ENCODE assay signal across 9 mouse cellular contexts in the genomic region with DNA sequence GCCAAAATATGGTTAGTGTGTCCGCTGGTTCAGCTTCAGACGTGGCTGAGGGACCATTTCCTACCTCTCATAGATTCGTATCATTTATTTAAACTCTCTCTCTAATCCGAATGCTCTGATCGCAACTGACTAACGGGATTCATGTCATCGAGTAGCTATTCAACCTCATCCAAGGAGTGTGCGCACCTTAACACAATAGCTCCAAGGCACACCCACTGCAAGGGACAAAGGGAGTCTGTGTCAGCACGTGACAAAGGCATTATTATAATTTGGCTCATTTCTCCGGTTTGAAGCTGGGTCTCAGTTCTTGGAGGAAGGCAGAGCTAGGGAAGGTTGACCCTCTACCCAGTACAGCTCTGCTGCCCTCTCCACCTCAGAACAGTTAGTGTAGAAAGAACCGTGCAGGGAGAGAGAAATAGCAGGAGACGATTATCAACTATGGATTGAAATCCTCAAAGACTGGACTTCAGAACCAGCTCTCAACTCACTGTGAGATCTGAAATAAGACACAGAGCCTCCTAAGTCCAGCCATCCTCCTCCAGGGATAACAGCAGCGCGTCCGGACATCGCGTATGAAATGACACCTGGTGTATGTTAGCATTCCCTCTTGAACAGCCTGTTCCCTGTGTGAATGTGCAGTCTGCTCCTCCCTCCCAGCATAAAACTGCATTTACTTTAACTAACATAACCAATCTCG.
DNase-seq lines count a peak whose midpoint lies in the region; ATAC-seq and TF ChIP-seq lines count a peak whose summit lies in the region.
"Had no signal": no experiment of that assay in that cellular context is flagged by ENCODE, and none has a peak within 500 bp of the region (broad histone marks: within the 10 kb centered on the region; RNA-seq: fewer than 3 reads in every experiment).

No protein-coding gene starts in this region.

- no peaks in the 10 kb centered on the region for H3K36me3 ChIP-seq in lung, postnatal 0 days (ENCODE audit: insufficient read depth, low read length)
- H3K36me3 ChIP-seq in hindbrain, embryonic 15.5 days = no peaks in the 10 kb centered on the region
- no peaks in the 10 kb centered on the region for H3K36me3 ChIP-seq in neural tube, embryonic 14.5 days (ENCODE audit: control insufficient read depth, insufficient read depth, low read length)
- H3K36me3 ChIP-seq: limb, embryonic 12.5 days had no signal

- peak; percentile 38; the same call in 1 of the 2 replicates for ATAC-seq in cerebellum, adult (ENCODE audit: insufficient number of reproducible peaks, low FRiP score, low TSS enrichment)
- ATAC-seq in lung, postnatal 0 days = peak; percentile 8; the same call in 1 of the 2 replicates
- ATAC-seq in hindbrain, embryonic 15.5 days (ENCODE audit: low FRiP score, low read depth) = peak; percentile 74
- ATAC-seq in neural tube, embryonic 14.5 days (ENCODE audit: low read depth) = peak; percentile 79

- no peak for DNase-seq in cerebellum, postnatal 25 days
- DNase-seq in lung, postnatal 0 days (ENCODE audit: low spot score) = no peak
- no peak for DNase-seq in lung, postnatal 36 days
- no peak for DNase-seq in liver
- no peak for DNase-seq in kidney, postnatal 14 days

- H3K27me3 ChIP-seq in lung, postnatal 0 days (replicated peaks; ENCODE audit: insufficient read depth, low read length) = no peaks in the 10 kb centered on the region
- H3K27me3 ChIP-seq in hindbrain, embryonic 15.5 days = no peaks in the 10 kb centered on the region
- no peaks in the 10 kb centered on the region for H3K27me3 ChIP-seq in neural tube, embryonic 14.5 days (ENCODE audit: control insufficient read depth, insufficient read depth, low read length)
- H3K27me3 ChIP-seq: limb, embryonic 12.5 days had no signal

- H3K27ac ChIP-seq in lung, postnatal 0 days (ENCODE audit: low read length) = no peak overlapping the region
- no peak overlapping the region for H3K27ac ChIP-seq in hindbrain, embryonic 15.5 days (replicated peaks)
- no peak overlapping the region for H3K27ac ChIP-seq in neural tube, embryonic 14.5 days (ENCODE audit: low read depth, low read length)
- H3K27ac ChIP-seq: limb, embryonic 12.5 days had no signal

- TF ChIP-seq EP300 in lung, postnatal 0 days (IDR thresholded peaks at IDR 0.05) = no peak

- no peaks in the 10 kb centered on the region for H3K9me3 ChIP-seq in lung, postnatal 0 days (ENCODE audit: low read length)
- H3K9me3 ChIP-seq in hindbrain, embryonic 15.5 days = no peaks in the 10 kb centered on the region
- no peaks in the 10 kb centered on the region for H3K9me3 ChIP-seq in neural tube, embryonic 14.5 days (ENCODE audit: control insufficient read depth, low read length)
- H3K9me3 ChIP-seq: limb, embryonic 12.5 days had no signal

- no peak for TF ChIP-seq CTCF in lung, postnatal 0 days (IDR thresholded peaks at IDR 0.05)

- H3K4me2 ChIP-seq in lung, postnatal 0 days (replicated peaks; ENCODE audit: low read depth, low read length) = 0 out of 2 replicates have a peak overlapping the region, but pooled peaks have one; percentile 1
- peak overlapping the region; percentile 36 for H3K4me2 ChIP-seq in hindbrain, embryonic 15.5 days
- no peak overlapping the region for H3K4me2 ChIP-seq in neural tube, embryonic 14.5 days (ENCODE audit: low read depth, low read length)
- H3K4me2 ChIP-seq: limb, embryonic 12.5 days had no signal

- 75% methylated on average over 18 of the region's 18 CpGs for WGBS in lung, postnatal 0 days
- WGBS in hindbrain, embryonic 15.5 days = 65% methylated on average over 18 of the region's 18 CpGs
- 77% methylated on average over 18 of the region's 18 CpGs for WGBS in neural tube, embryonic 14.5 days

- no peak overlapping the region for H3K9ac ChIP-seq in lung, postnatal 0 days (replicated peaks; ENCODE audit: low read depth)
- H3K9ac ChIP-seq in hindbrain, embryonic 15.5 days = no peak overlapping the region
- H3K9ac ChIP-seq in neural tube, embryonic 14.5 days (replicated peaks; ENCODE audit: low read depth, low read length) = no peak overlapping the region
- H3K9ac ChIP-seq: limb, embryonic 12.5 days had no signal

- H3K4me1 ChIP-seq in lung, postnatal 0 days (ENCODE audit: insufficient read depth, low read depth, low read length) = no peaks in the 10 kb centered on the region
- 0 out of 2 replicates have a peak, but pooled peaks cover 6% of the 10 kb centered on the region for H3K4me1 ChIP-seq in hindbrain, embryonic 15.5 days (replicated peaks)
- no peaks in the 10 kb centered on the region for H3K4me1 ChIP-seq in neural tube, embryonic 14.5 days (ENCODE audit: control insufficient read depth, insufficient read depth, low read length)
- H3K4me1 ChIP-seq: limb, embryonic 12.5 days had no signal

- no peak overlapping the region for H3K4me3 ChIP-seq in lung, postnatal 0 days (ENCODE audit: low read depth, low read length)
- H3K4me3 ChIP-seq in hindbrain, embryonic 15.5 days = no peak overlapping the region
- H3K4me3 ChIP-seq in neural tube, embryonic 14.5 days (ENCODE audit: low read depth, low read length) = no peak overlapping the region
- H3K4me3 ChIP-seq: limb, embryonic 12.5 days had no signal

Comparison
In these comparisons a context has a peak if more than half of its experiments do, and no peak if none do; other contexts are left out.
1. ATAC-seq: peak in every context shown above with its lines; median percentile 79 in neural tube, embryonic 14.5 days; 74 in hindbrain, embryonic 15.5 days; 38 in cerebellum, adult; 8 in lung, postnatal 0 days.